Mouse (Mus musculus): ENCODE data around the gene Pik3r2.

Gene Pik3r2

GRCm38 (mm10) chr8:70742176-70742575, 34.3 kb downstream of the Pik3r2 start:
- DNase-seq (ENCODE audit: low read depth, low spot score): no peak

- no peak for DNase-seq (ENCODE audit: low read depth, low spot score)
Observed at GRCm38 (mm10) chr8:70741661-70742060, 34.9 kb downstream of the Pik3r2 start.

GRCm38 (mm10) chr8:70738211-70738610, 38.3 kb downstream of the Pik3r2 start:
- DNase-seq (ENCODE audit: low read depth, low spot score): no peak

GRCm38 (mm10) chr8:70737705-70738104, 38.8 kb downstream of the Pik3r2 start:
- DNase-seq (ENCODE audit: low read depth, low spot score): no peak

GRCm38 (mm10) chr8:70730956-70731355, 45.6 kb downstream of the Pik3r2 start:
- DNase-seq (ENCODE audit: low read depth, low spot score): no peak

GRCm38 (mm10) chr8:70729808-70730475, 46.6 kb downstream of the Pik3r2 start:
- no peak for DNase-seq (ENCODE audit: low read depth, low spot score)

- DNase-seq (ENCODE audit: low read depth, low spot score): no peak
Observed at GRCm38 (mm10) chr8:70726721-70727120, 49.8 kb downstream of the Pik3r2 start.

GRCm38 (mm10) chr8:70725792-70726447, 50.6 kb downstream of the Pik3r2 start:
- no peak for DNase-seq (ENCODE audit: low read depth, low spot score)

GRCm38 (mm10) chr8:70724216-70724615, 52.3 kb downstream of the Pik3r2 start:
- no peak for DNase-seq (ENCODE audit: low read depth, low spot score)

GRCm38 (mm10) chr8:70723486-70724210, 52.9 kb downstream of the Pik3r2 start, which contains the start of gene Pde4c:
Gene Pde4c, plus strand, starts transcription at chr8:70723720.
- no peak for DNase-seq (ENCODE audit: low read depth, low spot score)

GRCm38 (mm10) chr8:70721601-70722000, 54.9 kb downstream of the Pik3r2 start:
- no peak for DNase-seq (ENCODE audit: low read depth, low spot score)

GRCm38 (mm10) chr8:70720739-70721138, 55.8 kb downstream of the Pik3r2 start:
- peak; percentile 86 for DNase-seq (ENCODE audit: low read depth, low spot score)

- no peak for DNase-seq (ENCODE audit: low read depth, low spot score)
Observed at GRCm38 (mm10) chr8:70719796-70720270, 56.7 kb downstream of the Pik3r2 start.

GRCm38 (mm10) chr8:70718297-70718696, 58.2 kb downstream of the Pik3r2 start, which contains the start of gene Gm3336:
Gene Gm3336, plus strand, starts transcription at chr8:70718543.
- peak; percentile 56 for DNase-seq (ENCODE audit: low read depth, low spot score)

All from mesoderm, embryonic 11.5 days (tissue).